Mouse (Mus musculus) thymus, postnatal 0 days (tissue): ENCODE data around the gene Gm44503. TPM values are rescaled to one million over a fixed set of nuclear protein-coding genes. Genes with fewer than 3 reads are reported as not detected.

Experiments
- DNase-seq: peaks from one replicate; pipeline ENCODE4 v3.0.0-alpha.2; 2015; ENCODE audit warnings: low spot score
- polyA plus RNA-seq: library from polyadenylated mRNA; unstranded; fragments of >200 nt; fragmentation: Nextera tagmentation; extraction: Ambion mirVana; gene quantifications from 2 replicates; pipeline ENCODE4 v1.2.1, GENCODE M21; 2015

The Gm44503 gene
- polyA plus RNA-seq, 1 experiment from 2014 or later = not detected

- no peak for DNase-seq
Measured at GRCm38 (mm10) chr9:73025818-73026636, 67.4 kb downstream of the Gm44503 start.

- DNase-seq = no peak
Measured at GRCm38 (mm10) chr9:73030443-73030842, 71.8 kb downstream of the Gm44503 start.

- DNase-seq = no peak
Measured at GRCm38 (mm10) chr9:73031421-73031820, 72.8 kb downstream of the Gm44503 start.

- DNase-seq = no peak
Measured at GRCm38 (mm10) chr9:73033406-73033805, 74.8 kb downstream of the Gm44503 start.

GRCm38 (mm10) chr9:73039222-73039945 is 80.7 kb downstream of the Gm44503 start:
- DNase-seq = peak; percentile 90

GRCm38 (mm10) chr9:73040080-73040479 is 81.4 kb downstream of the Gm44503 start, which contains the start of gene Pigb:
TSS of gene Pigb (minus strand) at chr9:73040378.
- no peak for DNase-seq

- DNase-seq = peak; percentile 89
Measured at GRCm38 (mm10) chr9:73044146-73045079, 85.8 kb downstream of the Gm44503 start, which contains the start of gene Rab27a. TSS of gene Rab27a (plus strand) at chr9:73044854.

GRCm38 (mm10) chr9:73045204-73045603 is 86.6 kb downstream of the Gm44503 start:
- DNase-seq = no peak

- DNase-seq = no peak
Measured at GRCm38 (mm10) chr9:73045711-73046110, 87.1 kb downstream of the Gm44503 start.

GRCm38 (mm10) chr9:73047906-73048305 is 89.3 kb downstream of the Gm44503 start:
- no peak for DNase-seq

- no peak for DNase-seq
Measured at GRCm38 (mm10) chr9:73048927-73049326, 90.3 kb downstream of the Gm44503 start.

GRCm38 (mm10) chr9:73049833-73050232 is 91.2 kb downstream of the Gm44503 start:
- DNase-seq = no peak

- DNase-seq = no peak
Measured at GRCm38 (mm10) chr9:73050606-73051005, 92.0 kb downstream of the Gm44503 start.

- no peak for DNase-seq
Measured at GRCm38 (mm10) chr9:73055441-73055911, 96.8 kb downstream of the Gm44503 start.

- DNase-seq = no peak
Measured at GRCm38 (mm10) chr9:73059224-73059623, 100.6 kb downstream of the Gm44503 start.

- no peak for DNase-seq
Measured at GRCm38 (mm10) chr9:73063621-73064290, 105.1 kb downstream of the Gm44503 start.
